7 mouse cellular contexts compared by ENCODE assay signal in genomic region chr11:116661291-116661947, GRCm38 (mm10). TPM values are rescaled to one million over a fixed set of nuclear protein-coding genes. Genes with fewer than 3 reads are reported as not detected.
DNase-seq lines count a peak whose midpoint lies in the region; ATAC-seq and TF ChIP-seq lines count a peak whose summit lies in the region.

No protein-coding gene starts in this region.

- H3K9ac ChIP-seq in forebrain, embryonic 16.5 days (replicated peaks; ENCODE audit: low read depth, low read length): peak overlapping the region; percentile 49
- H3K9ac ChIP-seq in midbrain, postnatal 0 days (replicated peaks; ENCODE audit: low read length, poor library complexity, severe bottlenecking): peak overlapping the region; percentile 33; the same call in 1 of the 2 replicates

- H3K4me2 ChIP-seq in forebrain, embryonic 16.5 days (ENCODE audit: low read length): peak overlapping the region; percentile 38
- H3K4me2 ChIP-seq in midbrain, postnatal 0 days (ENCODE audit: low read depth, low read length, poor library complexity, severe bottlenecking): peak overlapping the region; percentile 13; the same call in 1 of the 2 replicates

- H3K4me1 ChIP-seq in forebrain, embryonic 16.5 days (replicated peaks; ENCODE audit: control insufficient read depth, insufficient read depth, low read length): peaks cover 66% of the 10 kb centered on the region
- peaks cover 21% of the 10 kb centered on the region for H3K4me1 ChIP-seq in midbrain, postnatal 0 days (ENCODE audit: insufficient read depth, low read length)

- TF ChIP-seq CTCF in midbrain, postnatal 0 days (IDR thresholded peaks at IDR 0.05): no peak

- peak overlapping the region; percentile 91 for H3K27ac ChIP-seq in forebrain, embryonic 16.5 days (ENCODE audit: low read length)
- H3K27ac ChIP-seq in midbrain, postnatal 0 days (ENCODE audit: low read depth, low read length): peak overlapping the region; percentile 67

- ATAC-seq in forebrain, embryonic 16.5 days: peak; percentile 77
- peak; percentile 55 for ATAC-seq in midbrain, postnatal 0 days (ENCODE audit: low FRiP score)

- no peaks in the 10 kb centered on the region for H3K27me3 ChIP-seq in forebrain, embryonic 16.5 days (replicated peaks; ENCODE audit: control insufficient read depth, insufficient read depth, low read length)
- no peaks in the 10 kb centered on the region for H3K27me3 ChIP-seq in midbrain, postnatal 0 days (ENCODE audit: insufficient read depth, low read length)

- peak; percentile 33 to 44 for DNase-seq in left cerebral cortex, postnatal 25 days (ENCODE audit: low spot score in 2 of 2)
- DNase-seq in left cerebral cortex, adult 18-20 months (ENCODE audit: low spot score in 2 of 2): no peak
- DNase-seq in cerebellum, postnatal 4 days (ENCODE audit: low spot score in 2 of 2): peak; percentile 41 to 70
- DNase-seq in midbrain, postnatal 0 days (ENCODE audit: low spot score): peak; percentile 86
- no peak for DNase-seq in urinary bladder, postnatal 36 days (ENCODE audit: low spot score in 2 of 2)
- no peak for DNase-seq in adipocyte (ENCODE audit: low spot score)

- H3K4me3 ChIP-seq in forebrain, embryonic 16.5 days (replicated peaks; ENCODE audit: low read length): no peak overlapping the region; the same call in 1 of the 2 replicates
- no peak overlapping the region for H3K4me3 ChIP-seq in midbrain, postnatal 0 days (ENCODE audit: low read depth, low read length)

- H3K36me3 ChIP-seq in forebrain, embryonic 16.5 days (ENCODE audit: control insufficient read depth, insufficient read depth): no peaks in the 10 kb centered on the region
- no peaks in the 10 kb centered on the region for H3K36me3 ChIP-seq in midbrain, postnatal 0 days (ENCODE audit: insufficient read depth, low read length)

- WGBS in forebrain, embryonic 16.5 days: 14% methylated on average over 13 of the region's 13 CpGs
- 10% methylated on average over 13 of the region's 13 CpGs for WGBS in midbrain, postnatal 0 days

- no peaks in the 10 kb centered on the region for H3K9me3 ChIP-seq in forebrain, embryonic 16.5 days (ENCODE audit: control insufficient read depth, low read length)
- no peaks in the 10 kb centered on the region for H3K9me3 ChIP-seq in midbrain, postnatal 0 days (ENCODE audit: low read length)

- intact Hi-C loops in left cerebral cortex, postnatal 25 days (cut with DNase I): no loop called here

RNA-seq across cellular contexts. Expression of gene Cygb, which starts 7.3 kb away (rescaled TPM):
- 10 to 100 TPM; 39.9 TPM for total RNA-seq in left cerebral cortex, postnatal 25 days (2021)
- 10 to 100 TPM; 48.6 to 55.9 TPM for total RNA-seq in left cerebral cortex, adult 18-20 months (2021)
- 16.6 TPM in 2 replicates for polyA plus RNA-seq in forebrain, embryonic 16.5 days (2015; fragmentation: Nextera tagmentation; extraction: Ambion mirVana)
- total RNA-seq in midbrain, postnatal 0 days (2014; rRNA removed): 38.7 and 44.2 TPM in 2 replicates
- 40.5 and 43.5 TPM in 2 replicates for polyA plus RNA-seq in midbrain, postnatal 0 days (2015; fragmentation: Nextera tagmentation; extraction: Ambion mirVana)

RNA-seq across cellular contexts. Expression of gene Prcd, which starts 8.1 kb away (rescaled TPM):
- 1 to 10 TPM; 4.6 to 6.7 TPM for total RNA-seq in left cerebral cortex, postnatal 25 days (2021)
- 1 to 10 TPM; 3.7 to 7.9 TPM for total RNA-seq in left cerebral cortex, adult 18-20 months (2021)
- 2.9 and 3.2 TPM in 2 replicates for polyA plus RNA-seq in forebrain, embryonic 16.5 days (2015; fragmentation: Nextera tagmentation; extraction: Ambion mirVana)
- total RNA-seq in midbrain, postnatal 0 days (2014; rRNA removed): 3.7 TPM in 1 of 2 replicates, not detected in the other
- 4.8 and 6.0 TPM in 2 replicates for polyA plus RNA-seq in midbrain, postnatal 0 days (2015; fragmentation: Nextera tagmentation; extraction: Ambion mirVana)

RNA-seq across cellular contexts. Expression of gene Rhbdf2, which starts 34.6 kb away (rescaled TPM):
- total RNA-seq in left cerebral cortex, postnatal 25 days (2021): 1 to 10 TPM; 1.3 to 1.4 TPM
- total RNA-seq in left cerebral cortex, adult 18-20 months (2021): 1 to 10 TPM; 1.6 to 1.9 TPM
- 1.0 and 1.5 TPM in 2 replicates for polyA plus RNA-seq in forebrain, embryonic 16.5 days (2015; fragmentation: Nextera tagmentation; extraction: Ambion mirVana)
- total RNA-seq in midbrain, postnatal 0 days (2014; rRNA removed): 3.4 and 4.5 TPM in 2 replicates
- polyA plus RNA-seq in midbrain, postnatal 0 days (2015; fragmentation: Nextera tagmentation; extraction: Ambion mirVana): 1.0 TPM in 2 replicates

Comparison
In these comparisons a context has a peak if more than half of its experiments do, and no peak if none do; other contexts are left out.
1. DNase-seq: peak in left cerebral cortex, postnatal 25 days (2 of 2), cerebellum, postnatal 4 days (2 of 2) and midbrain, postnatal 0 days (single experiment); none in left cerebral cortex, adult 18-20 months (0 of 2), urinary bladder, postnatal 36 days (0 of 2) and adipocyte (single experiment).